Mouse (Mus musculus) midbrain, embryonic 13.5 days (tissue): ENCODE results near the gene AI593442. TPM values are rescaled to one million over a fixed set of nuclear protein-coding genes. Genes with fewer than 3 reads are reported as not detected.

Experiments used
- ATAC-seq: fragments of 200-750 bp; cut with Nextera tagmentation; 2 replicates; pipeline ENCODE4 v1.8.0; 2017; ENCODE audit warnings: mild to moderate bottlenecking, moderate TSS enrichment, moderate library complexity
- H3K27ac ChIP-seq: fragments of 300-500 bp; sonication (generic); 2 replicates; pipeline ENCODE4 v1.5.1; 2015; ENCODE audit warnings: inconsistent platforms, mild to moderate bottlenecking, moderate library complexity
- H3K27me3 ChIP-seq: fragments of 300-500 bp; sonication (generic); 2 replicates; pipeline ENCODE4 v1.6.1; 2015; ENCODE audit warnings: mild to moderate bottlenecking, inconsistent platforms
- H3K36me3 ChIP-seq: fragments of 300-500 bp; sonication (generic); 2 replicates; pipeline ENCODE4 v1.6.1; 2015; ENCODE audit warnings: mild to moderate bottlenecking, inconsistent platforms
- H3K4me1 ChIP-seq: fragments of 300-500 bp; sonication (generic); replicated peaks from 2 replicates; pipeline ENCODE4 v1.6.1; 2015; ENCODE audit warnings: inconsistent platforms
- H3K4me2 ChIP-seq: fragments of 300-500 bp; sonication (generic); replicated peaks from 2 replicates; pipeline ENCODE4 v1.6.1; 2015; ENCODE audit warnings: moderate library complexity, mild to moderate bottlenecking, inconsistent platforms
- H3K4me3 ChIP-seq: fragments of 300-500 bp; sonication (generic); replicated peaks from 2 replicates; pipeline ENCODE4 v1.5.1; 2015; ENCODE audit warnings: mild to moderate bottlenecking, inconsistent platforms
- H3K9ac ChIP-seq: fragments of 300-500 bp; sonication (generic); replicated peaks from 2 replicates; pipeline ENCODE4 v1.6.1; 2015; ENCODE audit warnings: mild to moderate bottlenecking, inconsistent platforms
- H3K9me3 ChIP-seq: fragments of 300-500 bp; sonication (generic); 2 replicates; pipeline ENCODE4 v1.6.1; 2016; ENCODE audit warnings: mild to moderate bottlenecking, inconsistent platforms
- WGBS: fragments of 180-500 bp; shearing (Covaris S2); methylation state at CpG from one replicate; pipeline ENCODE4 v1.1.7; 2015; 5-methylcytosine and 5-hydroxymethylcytosine counted together
- polyA plus RNA-seq: library from polyadenylated mRNA; unstranded; fragments of >200 nt; fragmentation: Nextera tagmentation; extraction: Ambion mirVana; gene quantifications from 2 replicates; pipeline ENCODE4 v1.2.1, GENCODE M21; 2015

The AI593442 gene
- polyA plus RNA-seq, 1 experiment from 2014 or later, result 22.6 TPM

GRCm38 (mm10) chr9:52644626-52645025 lies 35.0 kb downstream of the AI593442 start:
- H3K9ac ChIP-seq, result no peak overlapping the region
- no peaks in the 10 kb centered on the region for H3K36me3 ChIP-seq
- H3K4me3 ChIP-seq, result no peak overlapping the region
- no peaks in the 10 kb centered on the region for H3K9me3 ChIP-seq
- H3K4me2 ChIP-seq, result no peak overlapping the region
- H3K27me3 ChIP-seq, result no peaks in the 10 kb centered on the region
- no peak for ATAC-seq
- no peaks in the 10 kb centered on the region for H3K4me1 ChIP-seq
- H3K27ac ChIP-seq, result no peak overlapping the region
- WGBS, result 82% methylated on average over 4 of the region's 4 CpGs

- H3K9ac ChIP-seq, result no peak overlapping the region
- no peak overlapping the region for H3K4me3 ChIP-seq
- H3K36me3 ChIP-seq, result no peaks in the 10 kb centered on the region
- H3K9me3 ChIP-seq, result no peaks in the 10 kb centered on the region
- WGBS, result 93% methylated on average over 4 of the region's 4 CpGs
- no peaks in the 10 kb centered on the region for H3K4me1 ChIP-seq
- H3K27ac ChIP-seq, result no peak overlapping the region
- H3K27me3 ChIP-seq, result no peaks in the 10 kb centered on the region
- no peak for ATAC-seq
- no peak overlapping the region for H3K4me2 ChIP-seq
Observed at GRCm38 (mm10) chr9:52644156-52644555, 35.4 kb downstream of the AI593442 start.

DNA sequence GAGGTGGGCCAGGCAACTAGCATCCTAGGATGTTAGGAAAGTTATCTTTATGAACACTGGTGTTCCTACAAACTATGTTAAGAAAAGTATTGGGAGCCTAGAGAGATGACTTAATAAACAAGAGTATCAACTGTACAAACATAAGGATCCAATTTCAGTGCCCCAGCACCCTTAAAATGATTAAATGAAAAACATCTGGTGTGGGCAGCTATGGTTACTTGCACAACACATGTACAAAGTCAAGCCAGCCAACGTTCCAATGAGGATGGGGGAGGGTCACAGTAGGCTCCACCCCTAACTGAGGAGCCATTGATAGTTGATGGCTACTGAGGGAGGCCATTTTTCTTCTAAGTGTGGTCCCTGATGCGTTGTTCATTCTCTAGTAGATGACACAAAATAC lies 43.6 kb downstream of the AI593442 start:
- H3K27ac ChIP-seq, result no peak overlapping the region
- H3K4me1 ChIP-seq, result no peaks in the 10 kb centered on the region; the same call in 1 of the 2 replicates
- no peak overlapping the region for H3K4me3 ChIP-seq
- ATAC-seq, result no peak
- H3K9ac ChIP-seq, result no peak overlapping the region
- H3K9me3 ChIP-seq, result no peaks in the 10 kb centered on the region
- WGBS, result 79% methylated on average over 2 of the region's 2 CpGs
- H3K27me3 ChIP-seq, result no peaks in the 10 kb centered on the region
- no peaks in the 10 kb centered on the region for H3K36me3 ChIP-seq
- no peak overlapping the region for H3K4me2 ChIP-seq

GRCm38 (mm10) chr9:52623926-52624325 lies 55.7 kb downstream of the AI593442 start:
- WGBS, result 81% methylated on average over 4 of the region's 4 CpGs
- Histone ChIP-seq H3K27me3 (no peaks in the 10 kb centered on the region), H3K27ac (no peak overlapping the region), H3K4me2 (no peak overlapping the region), H3K9me3 (no peaks in the 10 kb centered on the region), H3K9ac (no peak overlapping the region), H3K36me3 (no peaks in the 10 kb centered on the region), H3K4me3 (no peak overlapping the region), H3K4me1 (no peaks in the 10 kb centered on the region)
- ATAC-seq, result no peak
